Mouse (Mus musculus) spleen, adult 12 weeks (tissue): Measurements from ENCODE around the gene Thpo.

Experiments
- DNase-seq: peaks from one replicate; pipeline ENCODE4 v3.0.0; 2022; ENCODE audit warnings: low spot score

The Thpo gene

DNA sequence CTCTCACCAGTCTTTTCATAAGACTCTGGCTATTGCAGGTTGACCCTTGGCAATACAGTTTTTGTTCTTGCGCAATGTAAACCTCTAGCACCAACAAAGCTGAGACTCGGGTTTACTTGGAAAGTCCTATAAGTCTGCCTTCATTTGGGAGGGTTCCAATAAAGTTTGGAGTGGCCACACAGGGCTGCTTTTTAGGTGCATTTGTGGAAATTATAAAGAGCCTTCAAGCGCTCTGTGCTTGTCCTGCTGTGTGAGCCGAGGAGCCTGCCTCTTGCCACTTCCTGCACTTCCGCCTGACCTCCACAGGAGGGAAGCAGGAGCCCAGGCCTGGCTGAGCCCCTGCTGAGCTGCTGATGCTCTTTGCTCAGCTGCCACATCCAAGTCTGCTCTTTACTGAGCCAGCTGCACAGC, 10.0 kb downstream of the Thpo start:
- DNase-seq = no peak

- no peak for DNase-seq
Measured at GRCm38 (mm10) chr16:20723247-20723646, 11.1 kb downstream of the Thpo start.

DNA sequence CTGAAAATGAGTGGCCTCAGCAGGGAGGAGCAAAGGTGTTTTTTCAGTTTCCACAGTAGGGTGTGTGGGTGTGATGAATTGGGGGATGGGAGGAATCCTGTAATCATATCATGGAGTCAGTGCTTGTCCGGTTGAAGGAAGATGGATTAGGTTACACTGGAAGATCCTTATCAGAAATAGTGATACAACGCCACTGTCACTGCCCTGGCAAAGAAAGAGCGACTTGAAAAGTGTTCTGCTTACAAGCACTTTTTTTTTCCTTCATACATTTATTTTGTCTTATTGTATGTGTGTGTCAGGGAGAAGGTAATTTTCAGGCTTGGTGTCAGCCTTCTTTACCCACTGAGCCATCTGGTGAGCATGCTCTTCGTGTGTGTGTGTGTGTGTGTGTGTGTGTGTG, 11.6 kb downstream of the Thpo start:
- no peak for DNase-seq

- no peak for DNase-seq
Measured at GRCm38 (mm10) chr16:20721808-20722207, 12.5 kb downstream of the Thpo start.

DNA sequence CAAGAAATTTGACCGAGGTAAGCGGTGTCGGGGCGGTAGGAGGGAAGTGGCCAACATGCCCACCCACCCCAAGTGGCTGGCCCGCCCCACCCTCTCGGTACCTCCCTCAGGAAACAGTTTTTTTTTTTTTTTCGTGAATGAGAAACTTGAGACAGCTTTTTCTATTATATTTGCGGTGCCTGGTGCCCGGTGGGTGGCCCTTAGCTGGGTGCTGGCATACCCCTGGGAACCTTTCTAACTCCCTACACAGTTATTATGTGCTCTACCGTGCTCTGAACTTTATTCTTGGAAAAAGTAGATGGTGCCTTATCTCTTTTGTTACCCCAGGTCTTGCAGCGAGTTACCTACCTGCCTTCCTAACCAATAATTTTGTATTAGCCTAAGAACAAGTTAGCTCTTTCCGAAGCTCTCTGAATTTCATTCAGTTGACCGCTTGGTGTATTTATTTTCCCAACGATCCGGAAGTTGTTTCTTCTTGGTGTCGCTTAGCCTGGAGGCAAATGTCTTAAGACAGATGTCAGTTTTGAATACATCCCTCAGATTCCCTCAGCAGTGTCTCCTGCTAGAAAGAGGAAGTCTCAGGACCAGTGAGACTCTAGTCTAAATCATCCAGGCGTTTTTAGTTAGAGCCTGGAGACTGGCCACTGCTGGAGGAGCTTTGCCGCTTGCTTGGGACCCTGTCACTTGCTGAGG, 16.2 kb downstream of the Thpo start:
- DNase-seq = no peak

- peak; percentile 93 for DNase-seq
Measured at GRCm38 (mm10) chr16:20717181-20717977, 16.9 kb downstream of the Thpo start, which contains the start of the genes Polr2h and Clcn2. Gene Polr2h, plus strand, starts transcription at chr16:20717665. Gene Clcn2, minus strand, starts transcription at chr16:20717746.

DNA sequence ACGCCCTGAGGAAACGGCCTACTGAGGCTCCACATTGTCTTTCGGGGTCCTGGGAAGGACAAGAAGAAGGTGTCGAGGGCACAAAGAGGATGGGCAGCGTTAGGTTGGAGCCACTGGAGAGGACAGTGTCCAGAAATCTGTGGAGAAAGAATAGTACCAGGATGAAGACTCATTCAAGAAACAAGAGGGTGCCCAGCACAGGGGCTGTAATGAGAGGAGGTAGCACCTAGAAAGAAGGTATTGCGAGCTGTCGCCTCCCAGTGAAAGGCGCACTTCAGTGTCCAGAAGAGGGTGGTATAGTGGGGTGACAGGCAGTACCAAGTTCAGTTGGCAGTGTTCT, 17.5 kb downstream of the Thpo start:
- DNase-seq = no peak

DNA sequence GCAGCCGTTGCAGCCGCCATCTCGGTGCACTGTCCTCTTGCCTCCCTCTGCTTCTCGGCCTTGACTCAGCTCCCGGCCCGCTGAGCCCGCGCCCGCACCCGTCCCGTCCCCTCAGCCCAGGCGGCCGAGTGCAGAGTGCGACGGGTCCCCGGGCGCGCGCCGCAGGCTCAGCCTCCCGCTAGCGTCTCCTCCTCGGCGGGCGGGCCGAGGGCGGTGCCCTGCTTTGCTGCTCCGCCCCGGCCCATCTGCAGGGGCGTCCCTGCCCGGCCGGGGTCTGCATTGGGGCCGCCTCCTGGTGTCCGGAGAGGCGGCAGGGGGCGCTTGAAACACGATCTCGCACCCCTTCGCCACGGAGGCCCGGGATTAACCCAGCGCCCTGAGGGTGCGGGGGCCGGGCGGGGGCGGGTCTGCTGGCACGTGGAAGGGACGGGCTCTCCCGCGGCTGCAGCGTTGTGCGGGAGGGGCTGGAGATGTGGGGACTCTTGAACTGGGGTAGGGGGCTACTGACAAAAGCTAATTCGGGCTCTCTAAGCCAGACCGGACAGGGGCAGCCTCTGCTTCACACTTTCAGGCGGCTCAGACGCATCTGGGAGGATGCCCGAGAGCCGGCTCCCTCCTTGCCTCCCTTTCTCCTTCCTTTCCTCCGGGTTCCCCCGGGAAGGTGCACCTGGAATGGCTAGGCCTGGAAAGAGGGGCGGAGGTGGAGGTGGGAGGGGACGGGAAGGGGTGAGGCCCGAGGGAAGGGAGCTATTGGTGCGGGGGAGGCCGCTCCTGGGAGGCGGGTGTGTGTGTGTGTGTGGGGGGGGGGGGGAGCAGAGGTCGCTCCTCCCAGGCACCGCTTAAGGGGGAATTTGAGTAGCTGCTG, 18.1 kb downstream of the Thpo start:
- peak; percentile 73 for DNase-seq

DNA sequence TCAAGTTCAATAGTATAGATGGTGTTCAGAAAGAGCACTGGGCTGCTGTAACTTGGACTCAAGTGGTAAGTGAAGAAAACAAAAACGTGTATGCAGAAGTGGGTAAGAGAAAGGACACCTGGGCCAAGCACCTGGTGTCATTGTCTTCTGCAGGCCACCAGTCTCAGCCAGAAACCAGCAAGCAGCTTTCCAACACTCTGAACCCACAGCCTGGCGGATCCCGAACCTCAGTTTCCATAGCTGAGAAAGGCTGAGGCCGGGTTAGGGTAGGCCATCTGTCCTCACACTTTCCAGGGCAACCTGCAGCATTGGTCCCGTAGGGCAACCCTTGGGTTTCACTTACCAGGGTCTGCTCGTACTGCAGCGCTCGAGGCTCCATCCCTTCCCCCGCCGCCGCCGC, 18.7 kb downstream of the Thpo start:
- no peak for DNase-seq

GRCm38 (mm10) chr16:20715161-20715560, 19.1 kb downstream of the Thpo start:
- DNase-seq = no peak

DNA sequence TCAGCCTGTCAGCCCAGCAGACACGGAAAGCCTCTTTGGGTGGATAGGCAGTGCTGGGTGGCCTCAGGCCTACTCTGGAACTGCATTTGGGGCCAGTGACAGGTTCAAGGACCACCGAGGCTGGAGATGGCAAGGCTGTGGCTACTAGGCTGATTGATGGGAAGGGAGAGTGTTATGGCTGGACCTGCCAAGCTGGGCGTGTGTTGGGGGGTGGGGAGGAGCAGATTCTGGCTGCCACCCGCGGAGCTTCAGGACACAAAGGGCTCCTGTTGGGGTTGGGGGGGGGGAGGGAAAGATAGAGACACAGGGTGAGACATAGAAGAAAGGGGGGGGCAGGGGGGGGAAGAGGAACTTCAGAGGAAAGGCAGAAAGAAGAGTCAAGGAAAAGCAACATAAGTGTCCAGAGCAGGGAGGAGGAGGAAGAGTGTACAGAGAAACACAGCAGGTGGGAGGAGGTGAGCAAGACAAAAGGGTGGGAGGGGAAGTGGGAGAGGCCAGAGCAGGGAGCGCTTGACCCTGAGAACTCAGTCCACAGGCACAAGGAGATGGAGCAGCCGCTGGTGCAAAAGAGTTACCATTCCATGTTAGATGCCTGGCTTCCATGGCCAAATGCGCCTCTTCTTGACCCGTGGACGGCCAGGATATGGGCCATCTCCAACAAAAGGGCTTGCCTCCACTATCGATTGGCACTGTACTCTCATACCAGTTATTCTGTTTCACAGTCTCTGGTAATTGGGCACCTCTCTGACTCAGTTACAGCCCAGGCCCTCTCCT, 19.8 kb downstream of the Thpo start:
- DNase-seq = no peak

DNA sequence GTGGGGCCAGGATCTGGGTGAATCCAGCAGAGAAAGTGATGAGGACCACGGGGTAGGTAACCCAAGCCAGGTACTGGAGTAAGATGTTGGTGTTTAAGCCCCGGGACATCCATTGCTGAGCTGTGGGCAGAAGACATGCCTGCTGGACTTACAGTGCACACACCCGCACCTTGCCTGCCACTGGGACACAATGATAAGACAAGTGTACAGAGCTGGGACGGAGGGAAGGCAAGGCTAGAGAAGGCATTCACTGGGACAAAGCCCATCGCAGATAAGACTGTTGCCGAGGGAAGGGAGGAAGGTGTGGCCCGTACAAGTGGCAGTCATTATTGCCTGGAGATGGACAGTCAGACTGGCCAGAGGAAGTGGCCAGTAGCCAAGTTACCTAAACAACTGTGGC, 21.4 kb downstream of the Thpo start:
- DNase-seq = no peak

DNA sequence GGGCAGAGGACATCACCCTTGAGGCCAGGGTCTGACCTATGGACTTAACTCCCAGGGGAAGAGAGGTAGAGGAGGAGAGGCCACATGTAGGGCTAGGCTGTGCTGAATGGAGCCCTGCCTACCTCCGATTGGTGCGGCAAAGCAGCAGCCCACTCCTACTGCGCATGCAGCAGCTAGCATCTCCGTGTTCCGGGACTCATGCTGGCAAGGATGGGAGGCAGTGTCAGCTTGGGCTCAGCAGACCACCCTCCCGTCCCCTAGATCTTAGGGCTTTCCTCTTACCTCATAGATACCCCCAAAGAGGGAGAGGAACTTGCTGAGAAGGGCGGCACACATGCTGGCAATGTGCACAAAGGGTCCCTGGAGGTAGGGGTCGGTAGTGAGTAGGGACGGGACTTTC, 22.1 kb downstream of the Thpo start:
- DNase-seq = no peak

DNA sequence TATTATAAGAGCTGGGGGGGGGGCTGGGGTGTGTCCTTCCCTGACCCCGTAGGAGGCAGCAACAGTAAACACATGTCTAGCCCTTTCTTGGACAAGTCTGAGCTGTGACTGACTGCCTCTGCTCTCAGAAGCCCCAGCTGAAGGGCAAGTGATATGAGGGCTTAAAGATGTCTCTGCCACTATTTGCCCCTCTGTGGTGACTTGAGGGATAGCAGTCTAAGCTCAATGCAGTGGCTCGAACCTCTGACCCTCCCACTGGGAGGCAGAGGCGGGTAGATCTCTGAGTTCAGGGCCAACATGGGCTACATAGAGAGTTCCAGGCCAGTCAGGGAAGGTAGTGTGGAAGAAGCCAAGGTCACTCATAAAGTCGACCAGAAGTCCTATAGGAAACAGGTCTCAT, 23.5 kb downstream of the Thpo start:
- DNase-seq = no peak

GRCm38 (mm10) chr16:20710370-20710769, 23.9 kb downstream of the Thpo start:
- DNase-seq = no peak

- DNase-seq = no peak
Measured at GRCm38 (mm10) chr16:20708939-20709734, 25.2 kb downstream of the Thpo start.

DNA sequence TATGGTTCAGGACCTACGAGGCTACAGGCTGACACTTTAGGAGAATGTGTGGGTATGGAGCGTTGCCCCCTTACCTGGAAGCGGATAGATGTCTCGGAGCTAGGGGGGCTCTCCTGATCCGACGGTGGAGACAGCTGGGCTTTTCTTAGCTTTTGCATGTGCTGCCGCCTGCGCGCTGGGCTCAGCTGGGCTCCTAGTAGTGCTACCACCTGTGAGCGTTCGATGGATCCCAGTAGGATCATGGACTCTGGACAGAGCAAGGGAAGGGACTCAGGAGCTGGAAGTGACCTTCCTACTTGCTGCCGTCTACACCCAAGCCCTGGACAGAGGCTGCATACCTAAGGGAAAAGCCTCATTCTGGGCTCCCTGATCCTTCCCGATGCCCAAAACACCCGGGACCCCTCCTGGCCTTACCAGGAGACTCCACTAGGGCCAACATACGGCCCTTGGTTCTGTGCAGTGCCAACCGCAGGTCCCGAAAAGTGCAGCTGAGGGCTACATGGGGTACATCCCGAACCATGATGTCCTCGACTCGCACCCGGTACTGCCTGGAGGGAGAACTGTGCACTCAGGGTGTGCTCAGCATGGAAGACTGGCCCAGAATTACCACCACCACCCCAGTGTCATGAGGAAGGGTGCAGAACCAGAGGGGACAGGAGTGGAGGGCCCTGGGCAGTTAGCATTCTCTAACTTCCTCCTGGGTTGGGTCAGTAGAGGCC, 25.9 kb downstream of the Thpo start:
- no peak for DNase-seq

DNA sequence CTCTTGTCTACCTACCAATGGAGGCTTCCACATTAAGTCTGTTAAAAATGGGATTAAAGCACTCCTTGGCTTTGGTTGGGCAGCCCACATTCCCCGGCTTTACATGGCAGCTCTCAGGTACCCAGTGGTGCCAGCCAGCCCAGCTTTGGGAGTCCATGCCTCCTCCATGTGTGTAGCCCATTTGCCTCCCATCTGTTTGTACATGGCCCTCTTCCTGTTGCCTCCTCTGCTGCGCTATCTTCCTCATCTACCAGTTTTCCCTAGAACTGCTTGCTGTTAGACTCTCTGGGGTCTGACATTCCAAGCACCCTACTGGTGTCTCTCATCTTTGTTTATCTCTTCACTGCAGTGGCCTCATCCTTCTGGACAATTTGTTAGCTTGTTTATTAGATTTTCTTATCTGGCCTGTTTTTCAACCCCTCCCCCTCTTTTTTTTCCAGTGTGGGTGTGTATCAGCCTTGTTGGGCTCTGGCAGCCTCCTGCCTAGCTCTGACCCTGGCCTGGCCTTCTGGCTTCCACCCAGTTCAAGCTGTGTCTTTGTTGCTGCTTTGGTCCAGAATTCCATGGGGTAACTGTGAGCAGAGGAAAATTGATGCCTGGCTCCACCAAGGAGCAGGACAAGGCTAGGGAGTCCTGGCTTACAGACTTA, 27.8 kb downstream of the Thpo start:
- no peak for DNase-seq

- no peak for DNase-seq
Measured at GRCm38 (mm10) chr16:20705786-20706185, 28.5 kb downstream of the Thpo start.
